Mouse (Mus musculus) embryonic fibroblast, embryonic 13.5 days (primary cell): ENCODE results near the gene Vmn1r48. TPM values are rescaled to one million over a fixed set of nuclear protein-coding genes. Genes with fewer than 3 reads are reported as not detected.
"Not testable (repeated sequence)": the region's sequence is repeated elsewhere in the genome, so short reads cannot be mapped to it uniquely, and the experiment has no call there.

Experiments used
- H3K27ac ChIP-seq: 2 replicates; pipeline ENCODE4 v1.5.1; 2012; ENCODE audit warnings: low read length, control low read depth, inconsistent platforms; ENCODE audit not compliant: insufficient read depth
- H3K4me1 ChIP-seq: 2 replicates; pipeline ENCODE4 v1.6.1; 2011; ENCODE audit warnings: low read length; ENCODE audit not compliant: control insufficient read depth, insufficient read depth
- H3K4me3 ChIP-seq: 2 replicates; pipeline ENCODE4 v1.5.1; 2011; ENCODE audit warnings: mild to moderate bottlenecking, control low read depth, low read length; ENCODE audit not compliant: insufficient read depth
- CTCF ChIP-seq: IDR thresholded peaks from 2 replicates; pipeline ENCODE4 v1.5.1; 2011; ENCODE audit warnings: mild to moderate bottlenecking, control low read depth, low read length, moderate library complexity, borderline replicate concordance; ENCODE audit not compliant: insufficient read depth
- POLR2A ChIP-seq: IDR thresholded peaks from 2 replicates; pipeline ENCODE4 v1.6.1; 2011; ENCODE audit warnings: low read depth, mild to moderate bottlenecking, control low read depth, low read length, moderate library complexity
- polyA plus RNA-seq: library from polyadenylated mRNA; stranded (reverse); fragments of >200 nt; gene quantifications from 2 replicates; pipeline ENCODE4 v1.2.4, GENCODE M21; 2011; ENCODE audit warnings: low read depth; ENCODE audit not compliant: missing spikeins, insufficient read length

The Vmn1r48 gene
- polyA plus RNA-seq, result not detected in 2 replicates

DNA sequence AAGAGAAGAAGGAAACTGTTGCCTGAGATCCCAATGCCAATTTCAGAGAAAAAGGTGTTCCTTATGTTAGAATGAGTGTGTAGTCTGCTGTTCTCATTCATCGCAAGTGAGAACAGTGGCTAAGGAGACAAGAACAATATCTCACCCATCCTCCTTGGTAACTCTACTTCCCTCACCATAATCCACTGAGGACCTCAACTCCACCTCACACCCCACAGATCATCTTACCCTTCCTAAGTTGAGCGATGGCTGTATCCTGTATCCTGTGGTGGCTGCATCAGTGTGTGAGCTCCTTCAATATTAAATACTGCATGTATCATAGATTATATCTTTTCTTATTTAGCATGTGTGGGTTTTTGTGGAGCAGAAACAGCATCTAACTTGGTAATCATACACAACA is at the start of gene Vmn1r48:
Gene Vmn1r48 (minus strand): TSS at position 101 of the 400 bp plus-strand sequence.
- H3K4me3 ChIP-seq, H3K4me1 ChIP-seq, H3K27ac ChIP-seq: not testable (repeated sequence)

DNA sequence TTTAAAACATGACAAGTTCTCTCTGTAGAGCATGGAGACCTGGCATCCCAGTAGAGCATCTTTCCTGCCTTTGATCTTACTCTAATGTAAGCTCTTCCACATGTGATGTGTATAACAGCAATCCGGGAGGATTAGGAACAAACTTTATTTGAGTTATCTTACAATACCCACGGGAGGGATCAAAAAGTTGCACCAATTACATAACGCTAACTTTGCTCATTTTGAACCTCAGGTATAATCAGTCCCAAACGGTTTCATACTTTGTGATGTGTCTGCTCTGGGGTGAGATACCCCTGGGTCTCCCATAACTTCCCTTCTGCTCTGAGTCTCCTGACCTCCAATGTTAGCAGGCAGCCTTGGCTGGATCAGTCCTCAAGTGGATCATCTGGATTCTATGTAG is 41.8 kb upstream of the Vmn1r48 start, which contains the start of gene Vmn1r49:
Gene Vmn1r49 (minus strand): TSS at position 101 of the 400 bp plus-strand sequence.
- H3K4me1 ChIP-seq, result no peaks in the 10 kb centered on the region
- H3K4me3 ChIP-seq, result no peak within 1 kb of the TSS
- H3K27ac ChIP-seq, result no peak within 1 kb of the TSS
- TF ChIP-seq POLR2A (no peak), CTCF (no peak)

DNA sequence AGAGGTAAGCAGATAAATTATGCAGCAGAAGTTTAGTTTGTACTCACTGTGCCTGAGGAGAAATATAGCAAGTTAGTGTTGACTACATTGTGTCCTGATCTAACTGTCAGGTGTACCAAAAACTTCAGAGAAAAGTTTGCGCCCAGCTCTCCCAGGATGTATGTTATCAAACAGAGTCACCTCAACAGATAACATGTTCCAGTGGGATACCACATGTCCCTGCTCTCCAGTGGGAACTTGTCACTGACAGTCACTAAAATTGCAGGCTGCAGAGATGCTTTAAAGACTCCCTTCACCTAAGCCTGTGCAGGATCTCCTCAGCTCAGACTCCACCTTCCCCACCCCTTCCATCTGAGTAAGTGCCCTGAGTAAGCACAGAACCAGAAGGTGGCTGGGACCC is 20.8 kb downstream of the Vmn1r48 start, which contains the start of gene Vmn1r47:
Gene Vmn1r47 (plus strand): TSS at position 301 of the 400 bp plus-strand sequence.
- not testable (repeated sequence) for H3K4me3 ChIP-seq, H3K4me1 ChIP-seq, H3K27ac ChIP-seq

DNA sequence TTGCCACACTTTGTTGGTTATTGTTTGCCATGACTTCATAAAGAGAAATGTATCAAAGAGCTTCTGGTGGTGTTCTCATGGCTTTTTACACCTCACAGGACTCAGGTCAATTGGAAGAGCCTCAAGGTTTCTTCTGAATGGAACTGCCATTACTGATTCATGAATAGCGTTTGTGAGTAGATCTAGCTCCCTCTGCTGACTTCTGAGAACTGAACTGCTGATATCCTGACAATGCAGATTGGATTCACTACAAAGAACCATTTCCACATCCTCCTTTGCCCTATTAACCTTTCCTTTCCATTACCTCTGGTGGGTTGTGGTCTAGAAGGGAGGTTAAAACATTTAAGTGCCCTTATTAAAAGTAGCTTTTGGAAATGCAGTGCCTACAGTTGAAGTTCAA is 50.7 kb downstream of the Vmn1r48 start:
- TF ChIP-seq POLR2A (no peak), CTCF (no peak)
- no peak overlapping the region for H3K27ac ChIP-seq
- H3K4me3 ChIP-seq, result no peak overlapping the region
- no peaks in the 10 kb centered on the region for H3K4me1 ChIP-seq

Other genes with a start within 250 kb of the Vmn1r48 start
- not detected in 2 replicates for gene Vmn1r42, start 160.4 kb downstream of the Vmn1r48 start, polyA plus RNA-seq
- gene Vmn1r43, start 160.4 kb downstream of the Vmn1r48 start, polyA plus RNA-seq, result 0.10 TPM in 1 of 2 replicates, not detected in the other
- gene Vmn1r44, start 153.2 kb downstream of the Vmn1r48 start, polyA plus RNA-seq, result not detected in 2 replicates
- gene Vmn1r45, start 96.2 kb downstream of the Vmn1r48 start, polyA plus RNA-seq, result not detected in 2 replicates
- gene Vmn1r46, start 67.5 kb downstream of the Vmn1r48 start, polyA plus RNA-seq, result not detected in 2 replicates
- not detected in 2 replicates for gene Vmn1r47, start 20.7 kb downstream of the Vmn1r48 start, polyA plus RNA-seq
- gene Vmn1r49, start 41.7 kb upstream of the Vmn1r48 start, polyA plus RNA-seq, result not detected in 2 replicates
- not detected in 2 replicates for gene Vmn1r50, start 64.6 kb upstream of the Vmn1r48 start, polyA plus RNA-seq
- not detected in 2 replicates for gene Vmn1r51, start 85.8 kb upstream of the Vmn1r48 start, polyA plus RNA-seq
- not detected in 2 replicates for gene Vmn1r52, start 138.0 kb upstream of the Vmn1r48 start, polyA plus RNA-seq
- gene V1ra8, start 166.0 kb upstream of the Vmn1r48 start, polyA plus RNA-seq, result not detected in 2 replicates
- gene Vmn1r53, start 187.6 kb upstream of the Vmn1r48 start, polyA plus RNA-seq, result not detected in 2 replicates
- gene Vmn1r54, start 209.5 kb upstream of the Vmn1r48 start, polyA plus RNA-seq, result not detected in 2 replicates